Mouse (Mus musculus) gastrocnemius, postnatal 14 days (tissue): Measurements from ENCODE around the gene Emid1. TPM values are rescaled to one million over a fixed set of nuclear protein-coding genes. Genes with fewer than 3 reads are reported as not detected.

Experiments used
- total RNA-seq, 2 experiments: library from RNA; stranded (reverse); gene quantifications; 2 replicates each; pipeline ENCODE4 v1.2.3; 2021

Emid1 gene
- total RNA-seq, 2 experiments from 2014 or later: 11.9 to 15.8 TPM

Other genes starting within 250 kb of the Emid1 start
- under 1 TPM; 0.13 to 0.21 TPM for gene Nefh, start 204.2 kb downstream of the Emid1 start, total RNA-seq
- 10 to 100 TPM; 31.6 to 41.1 TPM for gene Ap1b1, start 165.4 kb downstream of the Emid1 start, total RNA-seq
- under 1 TPM in 1 of 2 experiments, not detected in 1; 0.25 TPM for gene Rasl10a, start 94.1 kb downstream of the Emid1 start, total RNA-seq
- 10 to 100 TPM in 1 of 2 experiments, 1 to 10 TPM in 1; 8.4 to 12.0 TPM for gene Gas2l1, start 86.9 kb downstream of the Emid1 start, total RNA-seq
- gene Rhbdd3, start 53.3 kb downstream of the Emid1 start, total RNA-seq: 10 to 100 TPM; 17.8 to 20.2 TPM
- gene Ewsr1, start 53.0 kb downstream of the Emid1 start, total RNA-seq: 10 to 100 TPM; 87.0 to 90.4 TPM
- gene Kremen1, start 109.3 kb upstream of the Emid1 start, total RNA-seq: 10 to 100 TPM; 46.8 to 48.1 TPM